Mouse (Mus musculus) embryonic facial prominence, embryonic 14.5 days (tissue): Measurements from ENCODE around the gene Wbp2. TPM values are rescaled to one million over a fixed set of nuclear protein-coding genes. Genes with fewer than 3 reads are reported as not detected.
A peak's percentile ranks its signal among the peaks of the same experiment; 100 is the strongest.

Source experiments
- ATAC-seq: fragments of 200-750 bp; cut with Nextera tagmentation; 2 replicates; pipeline ENCODE4 v1.8.0; 2017; ENCODE audit warnings: low read depth, moderate number of reproducible peaks, moderate TSS enrichment
- DNase-seq: peaks from one replicate; pipeline ENCODE4 v3.0.0-alpha.2; 2015; ENCODE audit warnings: low spot score
- H3K27ac ChIP-seq: fragments of 300-500 bp; sonication (generic); replicated peaks from 2 replicates; pipeline ENCODE4 v1.5.1; 2014; ENCODE audit warnings: low read depth, mild to moderate bottlenecking, low read length, moderate library complexity
- H3K27me3 ChIP-seq: fragments of 300-500 bp; sonication (generic); replicated peaks from 2 replicates; pipeline ENCODE4 v1.6.1; 2014; ENCODE audit warnings: low read length; ENCODE audit not compliant: control insufficient read depth, insufficient read depth
- H3K36me3 ChIP-seq: fragments of 300-500 bp; sonication (generic); 2 replicates; pipeline ENCODE4 v1.6.1; 2014; ENCODE audit warnings: low read length, mixed read lengths; ENCODE audit not compliant: control insufficient read depth, insufficient read depth
- H3K4me1 ChIP-seq: fragments of 300-500 bp; sonication (generic); 2 replicates; pipeline ENCODE4 v1.6.1; 2014; ENCODE audit warnings: antibody characterized with exemption, low read length; ENCODE audit not compliant: control insufficient read depth, insufficient read depth
- H3K4me2 ChIP-seq: fragments of 300-500 bp; sonication (generic); 2 replicates; pipeline ENCODE4 v1.6.1; 2014; ENCODE audit warnings: low read depth, mild to moderate bottlenecking, low read length, moderate library complexity, mixed read lengths
- H3K4me3 ChIP-seq: fragments of 300-500 bp; sonication (generic); 2 replicates; pipeline ENCODE4 v1.5.1; 2014; ENCODE audit warnings: low read depth, mild to moderate bottlenecking, low read length
- H3K9ac ChIP-seq: fragments of 300-500 bp; sonication (generic); 2 replicates; pipeline ENCODE4 v1.6.1; 2014; ENCODE audit warnings: low read depth, mild to moderate bottlenecking, low read length, moderate library complexity, mixed read lengths
- H3K9me3 ChIP-seq: fragments of 300-500 bp; sonication (generic); 2 replicates; pipeline ENCODE4 v1.6.1; 2016; ENCODE audit warnings: low read length; ENCODE audit not compliant: control insufficient read depth
- WGBS: fragments of 180-500 bp; shearing (Covaris S2); extraction: QIAGEN DNeasy Blood & Tissue Kit; methylation state at CpG from one replicate; pipeline ENCODE4 v1.1.7; 2014; 5-methylcytosine and 5-hydroxymethylcytosine counted together
- polyA plus RNA-seq: library from polyadenylated mRNA; unstranded; fragments of >200 nt; fragmentation: Nextera tagmentation; extraction: Ambion mirVana; gene quantifications from 2 replicates; pipeline ENCODE4 v1.2.1, GENCODE M21; 2014

Wbp2 gene
- polyA plus RNA-seq, 1 experiment from 2014 or later = 74.9 TPM

- peak overlapping the region; percentile 97 for H3K4me2 ChIP-seq
- H3K27ac ChIP-seq = peak overlapping the region; percentile 100
- H3K4me1 ChIP-seq = peaks cover 13% of the 10 kb centered on the region
- ATAC-seq (no peak), DNase-seq (no peak)
- no peaks in the 10 kb centered on the region for H3K27me3 ChIP-seq
- H3K9me3 ChIP-seq = no peaks in the 10 kb centered on the region
- no peaks in the 10 kb centered on the region for H3K36me3 ChIP-seq
- 80% methylated on average over 6 of the region's 6 CpGs for WGBS
- H3K4me3 ChIP-seq = peak overlapping the region; percentile 77
- H3K9ac ChIP-seq = peak overlapping the region; percentile 57
Measured at GRCm38 (mm10) chr11:116029086-116029865, 57.5 kb downstream of the Wbp2 start.

Other genes with a start within 250 kb of the Wbp2 start
- gene Myo15b, start 228.6 kb downstream of the Wbp2 start, polyA plus RNA-seq = 0.08 and 0.54 TPM in 2 replicates
- 16.5 and 20.2 TPM in 2 replicates for gene Smim5, start 187.0 kb downstream of the Wbp2 start, polyA plus RNA-seq
- gene Smim6, start 175.0 kb downstream of the Wbp2 start, polyA plus RNA-seq = 0.71 and 1.4 TPM in 2 replicates
- 30.2 and 36.6 TPM in 2 replicates for gene Sap30bp, start 153.7 kb downstream of the Wbp2 start, polyA plus RNA-seq
- gene Recql5, start 153.5 kb downstream of the Wbp2 start, polyA plus RNA-seq = 13.3 TPM in 2 replicates
- gene Itgb4, start 112.3 kb downstream of the Wbp2 start, polyA plus RNA-seq = 10.7 and 11.0 TPM in 2 replicates
- gene Galk1, start 74.3 kb downstream of the Wbp2 start, polyA plus RNA-seq = 140 and 164 TPM in 2 replicates
- gene H3f3b, start 59.0 kb downstream of the Wbp2 start, polyA plus RNA-seq = 1,358 and 1,723 TPM in 2 replicates
- gene Unk, start 56.7 kb downstream of the Wbp2 start, polyA plus RNA-seq = 25.1 and 30.3 TPM in 2 replicates
- gene Unc13d, start 9.0 kb downstream of the Wbp2 start, polyA plus RNA-seq = 2.0 and 2.6 TPM in 2 replicates
- gene Trim47, start 40.2 kb upstream of the Wbp2 start, polyA plus RNA-seq = 25.6 and 29.0 TPM in 2 replicates
- gene Trim65, start 44.1 kb upstream of the Wbp2 start, polyA plus RNA-seq = 2.9 and 3.2 TPM in 2 replicates
- gene Mrpl38, start 51.9 kb upstream of the Wbp2 start, polyA plus RNA-seq = 76.4 and 81.3 TPM in 2 replicates
- 27.7 and 28.5 TPM in 2 replicates for gene Fbf1, start 81.2 kb upstream of the Wbp2 start, polyA plus RNA-seq
- gene Ten1, start 111.9 kb upstream of the Wbp2 start, polyA plus RNA-seq = 59.8 and 64.1 TPM in 2 replicates
- gene Acox1, start 112.0 kb upstream of the Wbp2 start, polyA plus RNA-seq = 29.8 and 30.8 TPM in 2 replicates
- 9.5 and 10.1 TPM in 2 replicates for gene Evpl, start 151.1 kb upstream of the Wbp2 start, polyA plus RNA-seq
- gene Srp68, start 187.2 kb upstream of the Wbp2 start, polyA plus RNA-seq = 91.9 and 92.5 TPM in 2 replicates
- gene Galr2, start 193.9 kb upstream of the Wbp2 start, polyA plus RNA-seq = 0.29 and 0.60 TPM in 2 replicates
- 60.5 and 71.2 TPM in 2 replicates for gene Exoc7, start 220.2 kb upstream of the Wbp2 start, polyA plus RNA-seq
- 7.1 and 13.7 TPM in 2 replicates for gene Foxj1, start 248.4 kb upstream of the Wbp2 start, polyA plus RNA-seq